Mouse (Mus musculus) liver, postnatal 0 days (tissue): ENCODE results near the gene Fcrl1. TPM values are rescaled to one million over a fixed set of nuclear protein-coding genes. Genes with fewer than 3 reads are reported as not detected.

Experiments used
- ATAC-seq: fragments of 200-750 bp; cut with Nextera tagmentation; 2 replicates; pipeline ENCODE4 v1.8.0; 2017; ENCODE audit warnings: mild to moderate bottlenecking, moderate library complexity
- DNase-seq: peaks from one replicate; pipeline ENCODE4 v3.0.0-alpha.2; 2016
- H3K27ac ChIP-seq: fragments of 300-500 bp; sonication (generic); 2 replicates; pipeline ENCODE4 v1.5.1; 2014; ENCODE audit warnings: antibody characterized with exemption, moderate library complexity, mild to moderate bottlenecking, low read depth
- H3K27me3 ChIP-seq: fragments of 300-500 bp; sonication (generic); 2 replicates; pipeline ENCODE4 v1.6.1; 2014; ENCODE audit warnings: low read length, control low read depth, mixed read lengths; ENCODE audit not compliant: insufficient read depth
- H3K36me3 ChIP-seq: fragments of 300-500 bp; sonication (generic); replicated peaks from 2 replicates; pipeline ENCODE4 v1.6.1; 2014; ENCODE audit warnings: mild to moderate bottlenecking, control low read depth, low read length, moderate library complexity, mixed read lengths; ENCODE audit not compliant: insufficient read depth
- H3K4me1 ChIP-seq: fragments of 300-500 bp; sonication (generic); 2 replicates; pipeline ENCODE4 v1.6.1; 2014; ENCODE audit warnings: antibody characterized with exemption, mild to moderate bottlenecking, control low read depth; ENCODE audit not compliant: insufficient read depth
- H3K4me2 ChIP-seq: fragments of 300-500 bp; sonication (generic); 2 replicates; pipeline ENCODE4 v1.6.1; 2014; ENCODE audit warnings: low read depth, mild to moderate bottlenecking, low read length, moderate library complexity, mixed read lengths
- H3K4me3 ChIP-seq: fragments of 300-500 bp; sonication (generic); 2 replicates; pipeline ENCODE4 v1.5.1; 2014; ENCODE audit warnings: low read depth, low read length
- H3K9ac ChIP-seq: fragments of 300-500 bp; sonication (generic); replicated peaks from 2 replicates; pipeline ENCODE4 v1.6.1; 2014; ENCODE audit warnings: mild to moderate bottlenecking, moderate library complexity
- H3K9me3 ChIP-seq: fragments of 300-500 bp; sonication (generic); 2 replicates; pipeline ENCODE4 v1.6.1; 2016; ENCODE audit warnings: mild to moderate bottlenecking, control low read depth, low read length, mixed read lengths
- CTCF ChIP-seq: sonication (generic); IDR thresholded peaks from 2 replicates; pipeline ENCODE4 v1.5.1; 2016; ENCODE audit warnings: antibody characterized with exemption, low read depth
- EP300 ChIP-seq: IDR thresholded peaks from 2 replicates; pipeline ENCODE4 v1.6.1; 2016; ENCODE audit warnings: antibody characterized with exemption, low read depth, mild to moderate bottlenecking
- WGBS: fragments of 180-500 bp; shearing (Covaris S2); extraction: QIAGEN DNeasy Blood & Tissue Kit; methylation state at CpG from one replicate; pipeline ENCODE4 v1.1.7; 2014; ENCODE audit not compliant: insufficient replicate concordance; 5-methylcytosine and 5-hydroxymethylcytosine counted together
- polyA plus RNA-seq: library from polyadenylated mRNA; unstranded; fragments of >200 nt; fragmentation: Nextera tagmentation; extraction: Ambion mirVana; gene quantifications from 2 replicates; pipeline ENCODE4 v1.2.1, GENCODE M21; 2015

Gene Fcrl1
- polyA plus RNA-seq, 1 experiment from 2014 or later = 0.95 TPM

DNA sequence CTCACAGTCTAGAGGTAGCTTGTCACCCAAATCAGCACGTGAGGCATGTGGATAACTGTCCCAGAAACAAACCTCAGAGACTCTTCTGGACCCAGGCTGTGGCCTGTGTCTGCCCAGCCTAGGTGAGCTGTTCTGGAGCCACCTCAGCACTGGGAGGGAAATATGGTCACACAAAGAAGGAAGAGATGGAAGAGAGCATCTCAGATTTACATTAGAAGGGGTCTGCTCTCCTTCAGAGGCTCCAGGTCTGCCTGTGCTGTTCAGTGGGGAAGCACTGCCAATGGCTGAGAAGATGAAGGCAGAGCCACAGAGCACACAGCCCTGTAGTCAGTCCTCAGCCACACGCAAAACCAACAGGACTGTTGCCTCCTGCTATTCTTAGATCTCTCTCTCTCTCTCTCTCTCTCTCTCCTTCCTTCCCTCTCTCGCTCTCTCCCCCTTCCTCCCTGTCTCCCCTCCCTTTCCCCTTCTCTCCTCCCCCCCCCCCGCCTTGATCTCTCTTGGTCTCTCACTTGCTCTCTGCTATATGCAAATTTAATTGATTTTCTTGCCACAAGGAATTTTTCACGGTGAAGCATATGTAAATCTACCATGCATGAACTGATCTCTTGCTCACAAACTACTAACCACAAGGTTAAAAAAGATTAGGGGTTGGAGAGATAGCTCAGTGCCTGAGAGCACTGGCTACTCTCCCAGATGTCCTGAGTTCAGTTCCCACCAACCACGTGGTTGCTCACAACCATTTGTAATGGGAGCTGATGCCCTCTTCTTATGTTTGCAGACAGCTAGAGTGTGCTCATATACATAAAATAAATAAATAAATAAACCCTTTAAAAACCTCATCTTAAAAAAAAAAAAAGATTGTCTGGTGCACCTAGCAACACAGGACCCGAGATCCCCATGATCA is 5.9 kb downstream of the Fcrl1 start:
- Histone ChIP-seq H3K36me3 (no peaks in the 10 kb centered on the region), H3K9ac (no peak overlapping the region), H3K4me1 (peaks cover 2% of the 10 kb centered on the region; the same call in 1 of the 2 replicates), H3K27ac (no peak overlapping the region), H3K9me3 (no peaks in the 10 kb centered on the region), H3K27me3 (no peaks in the 10 kb centered on the region), H3K4me2 (no peak overlapping the region), H3K4me3 (no peak overlapping the region)
- ATAC-seq = no peak
- 39% methylated on average over 7 of the region's 7 CpGs for WGBS
- TF ChIP-seq EP300 (no peak), CTCF (no peak)
- DNase-seq = peak; percentile 7

DNA sequence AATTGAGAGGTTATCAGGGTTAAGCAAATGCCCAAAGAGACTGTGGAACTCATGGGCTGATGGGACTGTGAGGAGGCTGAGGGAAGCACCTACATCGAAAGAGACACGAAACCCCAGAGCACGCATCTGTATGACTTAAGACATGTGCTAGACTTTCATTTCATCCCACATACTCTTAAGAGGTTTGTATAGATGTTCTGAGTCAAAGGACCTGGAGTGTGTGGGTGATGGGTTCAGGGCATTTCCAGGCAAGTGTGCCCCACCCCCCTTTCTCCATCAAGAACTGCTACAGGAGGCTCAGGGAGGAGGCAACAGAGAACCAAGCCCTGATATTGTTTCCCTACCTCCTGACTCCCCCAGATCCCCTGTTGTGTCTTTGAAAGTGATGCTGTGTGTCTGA is 7.1 kb downstream of the Fcrl1 start:
- no peak overlapping the region for H3K4me2 ChIP-seq
- 83% methylated on average over 3 of the region's 3 CpGs for WGBS
- no peak overlapping the region for H3K4me3 ChIP-seq
- DNase-seq (no peak), ATAC-seq (no peak)
- no peaks in the 10 kb centered on the region for H3K36me3 ChIP-seq
- H3K9me3 ChIP-seq = no peaks in the 10 kb centered on the region
- no peaks in the 10 kb centered on the region for H3K27me3 ChIP-seq
- TF ChIP-seq CTCF = no peak
- TF ChIP-seq EP300 = no peak
- H3K4me1 ChIP-seq = no peaks in the 10 kb centered on the region
- H3K9ac ChIP-seq = no peak overlapping the region
- H3K27ac ChIP-seq = no peak overlapping the region

DNA sequence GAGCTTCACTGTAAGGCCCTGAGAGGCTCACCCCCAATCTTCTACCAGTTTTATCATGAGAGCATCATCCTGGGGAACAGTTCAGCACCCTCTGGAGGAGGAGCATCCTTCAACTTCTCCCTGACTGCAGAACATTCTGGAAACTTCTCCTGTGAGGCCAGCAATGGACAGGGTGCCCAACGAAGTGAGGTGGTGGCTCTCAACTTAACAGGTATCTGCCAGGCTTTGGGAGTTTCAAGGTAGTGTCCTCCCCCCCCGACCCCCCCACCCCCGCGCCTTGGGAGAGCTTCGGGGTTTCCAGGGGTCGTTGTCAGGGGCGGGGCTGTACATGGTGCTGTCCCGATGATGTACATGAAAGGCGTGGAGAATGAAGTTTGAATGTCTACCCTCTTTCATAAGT is 8.9 kb downstream of the Fcrl1 start:
- DNase-seq (peak; percentile 9), ATAC-seq (no peak)
- no peaks in the 10 kb centered on the region for H3K4me1 ChIP-seq
- no peaks in the 10 kb centered on the region for H3K9me3 ChIP-seq
- H3K27me3 ChIP-seq = no peaks in the 10 kb centered on the region
- H3K27ac ChIP-seq = no peak overlapping the region
- no peak overlapping the region for H3K4me3 ChIP-seq
- TF ChIP-seq CTCF (no peak), EP300 (no peak)
- no peak overlapping the region for H3K9ac ChIP-seq
- H3K4me2 ChIP-seq = no peak overlapping the region
- H3K36me3 ChIP-seq = no peaks in the 10 kb centered on the region
- 67% methylated on average over 9 of the region's 9 CpGs for WGBS

GRCm38 (mm10) chr3:87390935-87391334 is 14.7 kb downstream of the Fcrl1 start:
- WGBS = 65% methylated on average over 1 of the region's 1 CpGs
- Histone ChIP-seq H3K9me3 (no peaks in the 10 kb centered on the region), H3K4me1 (no peaks in the 10 kb centered on the region), H3K36me3 (no peaks in the 10 kb centered on the region), H3K4me2 (no peak overlapping the region), H3K27me3 (no peaks in the 10 kb centered on the region), H3K4me3 (no peak overlapping the region), H3K27ac (no peak overlapping the region), H3K9ac (no peak overlapping the region)
- ATAC-seq (no peak), DNase-seq (peak; percentile 3)
- no peak for TF ChIP-seq EP300
- no peak for TF ChIP-seq CTCF

DNA sequence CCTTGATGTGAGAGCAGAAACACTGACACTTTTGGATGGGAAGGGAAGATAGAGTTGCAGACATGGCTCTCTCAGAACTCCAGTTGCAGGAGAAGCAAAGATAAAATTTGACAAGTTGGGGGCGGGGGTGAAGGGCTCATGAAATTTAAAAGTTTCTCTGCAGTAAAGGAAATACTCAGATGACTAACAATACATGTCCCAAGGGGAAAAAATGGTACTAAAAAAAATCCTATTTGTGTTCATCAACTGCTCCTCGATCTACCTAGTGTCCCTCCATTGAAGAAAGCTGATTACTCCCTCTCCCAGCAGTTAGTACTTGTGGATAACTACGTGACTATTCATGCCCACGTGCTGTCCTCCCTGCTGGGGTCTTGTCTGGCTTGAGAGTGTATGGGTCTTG is 22.6 kb downstream of the Fcrl1 start:
- Histone ChIP-seq H3K4me2 (no peak overlapping the region), H3K27ac (no peak overlapping the region), H3K36me3 (no peaks in the 10 kb centered on the region), H3K4me3 (no peak overlapping the region), H3K9me3 (no peaks in the 10 kb centered on the region), H3K9ac (no peak overlapping the region), H3K4me1 (no peaks in the 10 kb centered on the region), H3K27me3 (no peaks in the 10 kb centered on the region)
- DNase-seq = no peak
- 57% methylated on average over 4 of the region's 4 CpGs for WGBS
- TF ChIP-seq EP300 (no peak), CTCF (no peak)
- ATAC-seq = no peak

- ATAC-seq = no peak
- WGBS = 69% methylated on average over 4 of the region's 4 CpGs
- Histone ChIP-seq H3K9ac (no peak overlapping the region), H3K4me1 (no peaks in the 10 kb centered on the region), H3K27ac (no peak overlapping the region), H3K27me3 (no peaks in the 10 kb centered on the region), H3K9me3 (no peaks in the 10 kb centered on the region), H3K4me2 (no peak overlapping the region), H3K36me3 (no peaks in the 10 kb centered on the region), H3K4me3 (no peak overlapping the region)
- TF ChIP-seq EP300 (no peak), CTCF (no peak)
- DNase-seq = no peak
These were observed 23.7 kb downstream of the Fcrl1 start for GRCm38 (mm10) chr3:87399906-87400305.
